Mouse (Mus musculus) intestine, postnatal 0 days (tissue): ENCODE measurements around the gene Gjb3. TPM values are rescaled to one million over a fixed set of nuclear protein-coding genes. Genes with fewer than 3 reads are reported as not detected.
A peak's percentile ranks its signal among the peaks of the same experiment; 100 is the strongest.

Source experiments
- ATAC-seq: fragments of 200-750 bp; cut with Nextera tagmentation; 2 replicates; pipeline ENCODE4 v1.8.0; 2017; ENCODE audit warnings: mild to moderate bottlenecking, moderate TSS enrichment, moderate library complexity
- H3K27ac ChIP-seq: fragments of 300-500 bp; sonication (generic); 2 replicates; pipeline ENCODE4 v1.5.1; 2014; ENCODE audit warnings: mild to moderate bottlenecking, low read depth, low read length, moderate library complexity
- H3K27me3 ChIP-seq: fragments of 300-500 bp; sonication (generic); replicated peaks from 2 replicates; pipeline ENCODE4 v1.6.1; 2014; ENCODE audit warnings: low read length, mixed read lengths; ENCODE audit not compliant: control insufficient read depth, insufficient read depth
- H3K36me3 ChIP-seq: fragments of 300-500 bp; sonication (generic); 2 replicates; pipeline ENCODE4 v1.6.1; 2014; ENCODE audit warnings: mild to moderate bottlenecking, moderate library complexity; ENCODE audit not compliant: control insufficient read depth, insufficient read depth
- H3K4me1 ChIP-seq: fragments of 300-500 bp; sonication (generic); replicated peaks from 2 replicates; pipeline ENCODE4 v1.6.1; 2014; ENCODE audit warnings: antibody characterized with exemption, low read length, mixed read lengths; ENCODE audit not compliant: control insufficient read depth, insufficient read depth
- H3K4me2 ChIP-seq: fragments of 300-500 bp; sonication (generic); replicated peaks from 2 replicates; pipeline ENCODE4 v1.6.1; 2014; ENCODE audit warnings: low read depth, mild to moderate bottlenecking, moderate library complexity
- H3K4me3 ChIP-seq: fragments of 300-500 bp; sonication (generic); 2 replicates; pipeline ENCODE4 v1.5.1; 2014; ENCODE audit warnings: low read depth, low read length
- H3K9ac ChIP-seq: fragments of 300-500 bp; sonication (generic); 2 replicates; pipeline ENCODE4 v1.6.1; 2014; ENCODE audit warnings: mild to moderate bottlenecking, low read depth, low read length
- H3K9me3 ChIP-seq: fragments of 300-500 bp; sonication (generic); 2 replicates; pipeline ENCODE4 v1.6.1; 2016; ENCODE audit warnings: mixed run types; ENCODE audit not compliant: control insufficient read depth
- CTCF ChIP-seq: sonication (generic); IDR thresholded peaks from 2 replicates; pipeline ENCODE4 v1.5.1; 2016; ENCODE audit warnings: low read depth, mild to moderate bottlenecking, control low read depth, antibody characterized with exemption, moderate library complexity
- WGBS: fragments of 180-500 bp; shearing (Covaris S2); extraction: QIAGEN DNeasy Blood & Tissue Kit; methylation state at CpG from one replicate; pipeline ENCODE4 v1.1.7; 2014; 5-methylcytosine and 5-hydroxymethylcytosine counted together
- polyA plus RNA-seq: library from polyadenylated mRNA; unstranded; fragments of >200 nt; fragmentation: Nextera tagmentation; extraction: Ambion mirVana; gene quantifications from 2 replicates; pipeline ENCODE4 v1.2.1, GENCODE M21; 2015

Gjb3 gene
- polyA plus RNA-seq, 1 experiment from 2014 or later = 1.3 TPM

- Histone ChIP-seq H3K9ac (no peak overlapping the region), H3K9me3 (no peaks in the 10 kb centered on the region), H3K36me3 (no peaks in the 10 kb centered on the region), H3K27ac (no peak overlapping the region), H3K4me1 (0 out of 2 replicates have a peak, but pooled peaks cover 2% of the 10 kb centered on the region), H3K4me2 (no peak overlapping the region), H3K4me3 (no peak overlapping the region), H3K27me3 (peaks cover 10% of the 10 kb centered on the region; the same call in 1 of the 2 replicates)
- ATAC-seq = no peak
- peak; percentile 45; the same call in 1 of the 2 replicates for TF ChIP-seq CTCF
- WGBS = 56% methylated on average over 4 of the region's 4 CpGs
Measured at GRCm38 (mm10) chr4:127317143-127317542, 13.5 kb downstream of the Gjb3 start.

GRCm38 (mm10) chr4:127315753-127316152, 14.9 kb downstream of the Gjb3 start:
- H3K9ac ChIP-seq = no peak overlapping the region
- no peak for ATAC-seq
- H3K9me3 ChIP-seq = no peaks in the 10 kb centered on the region
- H3K36me3 ChIP-seq = no peaks in the 10 kb centered on the region
- 88% methylated on average over 8 of the region's 8 CpGs for WGBS
- no peak overlapping the region for H3K27ac ChIP-seq
- H3K4me3 ChIP-seq = no peak overlapping the region
- no peak overlapping the region for H3K4me2 ChIP-seq
- 0 out of 2 replicates have a peak, but pooled peaks cover 2% of the 10 kb centered on the region for H3K4me1 ChIP-seq
- H3K27me3 ChIP-seq = peaks cover 10% of the 10 kb centered on the region; the same call in 1 of the 2 replicates
- TF ChIP-seq CTCF = no peak

GRCm38 (mm10) chr4:127314585-127314984, 16.1 kb downstream of the Gjb3 start:
- ATAC-seq = no peak
- Histone ChIP-seq H3K27ac (no peak overlapping the region), H3K27me3 (peaks cover 10% of the 10 kb centered on the region; the same call in 1 of the 2 replicates), H3K4me3 (no peak overlapping the region), H3K9me3 (no peaks in the 10 kb centered on the region), H3K36me3 (no peaks in the 10 kb centered on the region), H3K4me1 (0 out of 2 replicates have a peak, but pooled peaks cover 2% of the 10 kb centered on the region), H3K9ac (no peak overlapping the region), H3K4me2 (no peak overlapping the region)
- 51% methylated on average over 9 of the region's 9 CpGs for WGBS
- no peak for TF ChIP-seq CTCF

- peaks cover 10% of the 10 kb centered on the region; the same call in 1 of the 2 replicates for H3K27me3 ChIP-seq
- TF ChIP-seq CTCF = peak; percentile 74
- H3K36me3 ChIP-seq = no peaks in the 10 kb centered on the region
- peak within 1 kb of the TSS; percentile 46 for H3K9ac ChIP-seq
- H3K4me1 ChIP-seq = 0 out of 2 replicates have a peak, but pooled peaks cover 2% of the 10 kb centered on the region
- 0% methylated on average over 25 of the region's 25 CpGs for whole genome bisulfite sequencing
- peak within 1 kb of the TSS; percentile 43 for H3K4me3 ChIP-seq
- H3K27ac ChIP-seq = no peak within 1 kb of the TSS
- peak within 1 kb of the TSS; percentile 78 for H3K4me2 ChIP-seq
- 0 out of 2 replicates have a peak, but pooled peaks have one; percentile 37 for ATAC-seq
- H3K9me3 ChIP-seq = no peaks in the 10 kb centered on the region
Measured at GRCm38 (mm10) chr4:127313861-127314260, 16.8 kb downstream of the Gjb3 start, which contains the start of gene Gja4. Gja4 (minus strand) TSS chr4:127314039.

- no peak for ATAC-seq
Measured at GRCm38 (mm10) chr4:127312349-127312748, 18.3 kb downstream of the Gjb3 start.

GRCm38 (mm10) chr4:127311561-127311960, 19.1 kb downstream of the Gjb3 start:
- H3K4me3 ChIP-seq = no peak overlapping the region
- WGBS = 40% methylated on average over 9 of the region's 9 CpGs
- H3K4me1 ChIP-seq = 0 out of 2 replicates have a peak, but pooled peaks cover 2% of the 10 kb centered on the region
- no peak for ATAC-seq
- no peaks in the 10 kb centered on the region for H3K9me3 ChIP-seq
- H3K9ac ChIP-seq = no peak overlapping the region
- no peak overlapping the region for H3K27ac ChIP-seq
- no peak for TF ChIP-seq CTCF
- peaks cover 10% of the 10 kb centered on the region; the same call in 1 of the 2 replicates for H3K27me3 ChIP-seq
- H3K36me3 ChIP-seq = no peaks in the 10 kb centered on the region
- no peak overlapping the region for H3K4me2 ChIP-seq

More at GRCm38 (mm10) chr4:127312349-127312748, 18.3 kb downstream of the Gjb3 start:
- Histone ChIP-seq H3K27ac (no peak overlapping the region), H3K4me3 (no peak overlapping the region), H3K9ac (no peak overlapping the region), H3K4me1 (0 out of 2 replicates have a peak, but pooled peaks cover 2% of the 10 kb centered on the region), H3K9me3 (no peaks in the 10 kb centered on the region), H3K4me2 (0 out of 2 replicates have a peak overlapping the region, but pooled peaks have one; percentile 13), H3K27me3 (peaks cover 10% of the 10 kb centered on the region; the same call in 1 of the 2 replicates), H3K36me3 (no peaks in the 10 kb centered on the region)
- WGBS = 57% methylated on average over 24 of the region's 24 CpGs
- TF ChIP-seq CTCF = no peak
